Comparison of ENCODE assay signal across 30 mouse cellular contexts in the genomic region with DNA sequence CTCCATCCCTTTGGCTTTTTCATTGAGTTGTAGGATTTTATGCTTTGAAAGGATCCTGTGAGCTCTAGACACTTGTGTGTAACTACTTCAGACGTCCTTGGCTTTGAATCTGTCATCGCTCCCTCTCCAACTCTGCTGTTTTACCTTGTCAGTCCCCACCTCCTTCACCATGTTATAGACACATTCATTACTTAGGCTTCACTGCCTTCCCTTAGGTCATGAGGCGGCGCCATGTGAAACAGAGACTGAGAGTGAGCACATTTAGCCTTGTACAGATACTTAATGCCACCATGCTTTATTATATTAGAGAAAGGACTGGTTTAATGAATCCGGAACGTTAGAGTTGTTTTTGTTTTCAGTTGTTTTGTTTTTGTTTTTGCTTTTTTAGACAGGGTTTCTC. TPM values are rescaled to one million over a fixed set of nuclear protein-coding genes. Genes with fewer than 3 reads are reported as not detected.
A peak's percentile ranks its signal among the peaks of the same experiment; 100 is the strongest.
DNase-seq lines count a peak whose midpoint lies in the region; ATAC-seq and TF ChIP-seq lines count a peak whose summit lies in the region.
"Had no signal": no experiment of that assay in that cellular context is flagged by ENCODE, and none has a peak within 500 bp of the region (broad histone marks: within the 10 kb centered on the region; RNA-seq: fewer than 3 reads in every experiment).

No protein-coding gene starts in this region.

- DNase-seq in forebrain, embryonic 11.5 days (ENCODE audit: low spot score) = no peak
- no peak for DNase-seq in layer of hippocampus, adult 2 months (ENCODE audit: low spot score in 2 of 2)
- DNase-seq in layer of hippocampus, adult 9-10 months (ENCODE audit: low spot score) = no peak
- DNase-seq in brain, embryonic 14.5 days (ENCODE audit: low read depth) = peak; percentile 32
- DNase-seq in ovary, adult 18-20 months (ENCODE audit: low spot score) = no peak
- DNase-seq: adrenal gland, adult 8-10 months; adrenal gland, postnatal 36 days; cerebellum, adult 11 months; cerebellum, adult 2 months; cerebellum, adult 9-11 months; cerebellum, postnatal 25 days; forebrain, postnatal 0 days; gastrocnemius, adult 2 months; gastrocnemius, postnatal 14 days; heart, adult 18-20 months; heart, postnatal 10 days; heart, postnatal 4 days had no signal

- WGBS in forebrain, embryonic 11.5 days = 34% methylated on average over 6 of the region's 6 CpGs
- 25% methylated on average over 6 of the region's 6 CpGs for WGBS in forebrain, embryonic 16.5 days

- H3K27ac ChIP-seq in forebrain, embryonic 11.5 days (ENCODE audit: low read depth, low read length) = no peak overlapping the region
- H3K27ac ChIP-seq in forebrain, embryonic 16.5 days (ENCODE audit: low read length) = no peak overlapping the region
- 0 out of 2 replicates have a peak overlapping the region, but pooled peaks have one; percentile 56 for H3K27ac ChIP-seq in layer of hippocampus, adult 2 months
- H3K27ac ChIP-seq: embryonic facial prominence, embryonic 12.5 days; embryonic facial prominence, embryonic 15.5 days; gastrocnemius, adult 2 months; heart, embryonic 15.5 days; hindbrain, embryonic 14.5 days; hindbrain, postnatal 0 days had no signal

- H3K36me3 ChIP-seq in forebrain, embryonic 11.5 days (ENCODE audit: control insufficient read depth, insufficient read depth, low read length) = no peaks in the 10 kb centered on the region
- H3K36me3 ChIP-seq in forebrain, embryonic 16.5 days (ENCODE audit: control insufficient read depth, insufficient read depth) = no peaks in the 10 kb centered on the region
- H3K36me3 ChIP-seq: embryonic facial prominence, embryonic 12.5 days; heart, embryonic 15.5 days had no signal

- no peak for TF ChIP-seq CTCF in layer of hippocampus, adult 2 months (conservative IDR thresholded peaks at IDR 0.05)
- no peak for TF ChIP-seq CTCF in brain, embryonic 14.5 days (IDR thresholded peaks at IDR 0.05; ENCODE audit: borderline replicate concordance, extremely low read depth, insufficient read depth, insufficient read length)

- no peaks in the 10 kb centered on the region for H3K27me3 ChIP-seq in forebrain, embryonic 11.5 days (ENCODE audit: control insufficient read depth, insufficient read depth, low read length)
- no peaks in the 10 kb centered on the region for H3K27me3 ChIP-seq in forebrain, embryonic 16.5 days (replicated peaks; ENCODE audit: control insufficient read depth, insufficient read depth, low read length)
- H3K27me3 ChIP-seq: embryonic facial prominence, embryonic 12.5 days; embryonic facial prominence, embryonic 15.5 days; heart, embryonic 12.5 days; heart, embryonic 15.5 days had no signal

- H3K4me2 ChIP-seq in forebrain, embryonic 11.5 days (ENCODE audit: low read depth, low read length, severe bottlenecking) = no peak overlapping the region
- H3K4me2 ChIP-seq in forebrain, embryonic 16.5 days (ENCODE audit: low read length) = no peak overlapping the region
- H3K4me2 ChIP-seq: embryonic facial prominence, embryonic 12.5 days; embryonic facial prominence, embryonic 15.5 days; heart, embryonic 12.5 days; heart, embryonic 15.5 days; hindbrain, embryonic 14.5 days had no signal

- TF ChIP-seq POLR2A in brain, embryonic 14.5 days (IDR thresholded peaks at IDR 0.05; ENCODE audit: borderline replicate concordance, extremely low read depth, insufficient read depth, insufficient read length, poor library complexity, severe bottlenecking) = no peak

- no peaks in the 10 kb centered on the region for H3K9me3 ChIP-seq in forebrain, embryonic 11.5 days (ENCODE audit: control insufficient read depth, low read length)
- no peaks in the 10 kb centered on the region for H3K9me3 ChIP-seq in forebrain, embryonic 16.5 days (ENCODE audit: control insufficient read depth, low read length)
- H3K9me3 ChIP-seq: embryonic facial prominence, embryonic 12.5 days; embryonic facial prominence, embryonic 15.5 days; heart, embryonic 12.5 days; heart, embryonic 15.5 days had no signal

- H3K9ac ChIP-seq in forebrain, embryonic 11.5 days (ENCODE audit: low read length) = 0 out of 2 replicates have a peak overlapping the region, but pooled peaks have one; percentile 12
- H3K9ac ChIP-seq in forebrain, embryonic 16.5 days (replicated peaks; ENCODE audit: low read depth, low read length) = no peak overlapping the region
- H3K9ac ChIP-seq: embryonic facial prominence, embryonic 12.5 days; embryonic facial prominence, embryonic 15.5 days; forebrain, postnatal 0 days; heart, embryonic 12.5 days; heart, embryonic 15.5 days; hindbrain, embryonic 14.5 days had no signal

- H3K4me3 ChIP-seq in forebrain, embryonic 11.5 days (ENCODE audit: low read depth, low read length) = no peak overlapping the region
- no peak overlapping the region for H3K4me3 ChIP-seq in forebrain, embryonic 16.5 days (replicated peaks; ENCODE audit: low read length)
- no peak overlapping the region for H3K4me3 ChIP-seq in layer of hippocampus, adult 2 months
- H3K4me3 ChIP-seq: embryonic facial prominence, embryonic 12.5 days; embryonic facial prominence, embryonic 15.5 days; gastrocnemius, adult 2 months; heart, embryonic 12.5 days; heart, embryonic 15.5 days had no signal

- peaks cover 4% of the 10 kb centered on the region; the same call in 1 of the 2 replicates for H3K4me1 ChIP-seq in forebrain, embryonic 11.5 days (replicated peaks; ENCODE audit: control insufficient read depth, insufficient read depth, low read length)
- H3K4me1 ChIP-seq in forebrain, embryonic 16.5 days (replicated peaks; ENCODE audit: control insufficient read depth, insufficient read depth, low read length) = no peaks in the 10 kb centered on the region

- peak; percentile 73; the same call in 1 of the 2 replicates for ATAC-seq in forebrain, embryonic 11.5 days (replicated peaks; ENCODE audit: low FRiP score)
- ATAC-seq in forebrain, embryonic 16.5 days = no peak
- ATAC-seq: CD4-positive, CD25-positive, alpha-beta regulatory T cell, adult 4 months; forebrain, postnatal 0 days; hindbrain, postnatal 0 days; inflammation-experienced regulatory T-cells, adult 6 months had no signal

RNA-seq across cellular contexts. Expression of a gene that starts 17.8 kb away (rescaled TPM):
- 0.08 and 0.09 TPM in 2 replicates for polyA plus RNA-seq in forebrain, embryonic 11.5 days (2014; fragmentation: Nextera tagmentation; extraction: Ambion mirVana)
- not detected in 2 replicates for polyA plus RNA-seq in forebrain, embryonic 16.5 days (2015; fragmentation: Nextera tagmentation; extraction: Ambion mirVana)
- not detected for total RNA-seq in layer of hippocampus, adult 2 months (2021)
- not detected in 2 replicates for polyA plus RNA-seq in brain, embryonic 14.5 days (2012; rRNA removed)
- total RNA-seq: adrenal gland, adult 8-10 months; adrenal gland, postnatal 36 days; common myeloid progenitor, adult 5-6 weeks; forebrain, postnatal 0 days; gastrocnemius, adult 2 months; gastrocnemius, postnatal 14 days; gastrocnemius, postnatal 4 days; heart, adult 18-20 months; heart, postnatal 10 days; heart, postnatal 4 days; hindbrain, postnatal 0 days; MEL had no signal
- polyA plus RNA-seq: CD4-positive, CD25-positive, alpha-beta regulatory T cell, adult 4 months; cerebellum, adult 2 months; forebrain, postnatal 0 days; frontal cortex, adult 2 months; hindbrain, postnatal 0 days had no signal
